Mouse (Mus musculus): ENCODE measurements around the gene Cmip.

DNA sequence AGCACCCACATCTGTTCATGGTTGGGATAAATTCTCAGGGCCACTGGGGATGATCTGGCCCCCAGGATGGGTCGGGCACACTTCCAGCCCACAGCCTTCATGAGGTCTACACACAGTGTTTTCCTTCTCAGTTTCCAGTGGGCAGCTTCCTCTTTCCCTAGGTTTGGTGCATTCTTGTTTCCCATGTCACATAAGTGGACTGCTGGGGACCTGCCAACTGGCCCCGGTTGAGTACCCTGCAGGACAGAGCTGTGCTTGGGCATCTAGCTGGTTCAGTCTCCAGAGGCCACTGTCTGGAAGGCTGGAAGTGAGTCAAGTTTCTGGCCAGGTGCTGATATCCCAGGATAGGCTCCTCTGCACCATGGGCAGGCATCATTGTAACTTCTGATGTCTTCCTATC is 29.5 kb upstream of the Cmip start:
- no peak for TF ChIP-seq CTCF (conservative IDR thresholded peaks at IDR 0.05; ENCODE audit: insufficient read depth, insufficient read length, low read depth, low read length)
- TF ChIP-seq POLR2A (IDR thresholded peaks at IDR 0.05; ENCODE audit: low read depth, low read length): no peak
